Mouse (Mus musculus) CH12.LX (cell line): ENCODE measurements around the gene Jam2.

Experiments used
- BHLHE40 ChIP-seq: IDR thresholded peaks from 2 replicates; pipeline ENCODE4 v1.6.1; 2011; ENCODE audit warnings: mild to moderate bottlenecking, low read depth, low read length, improper control_type of control experiment
- CTCF ChIP-seq, 2 experiments: IDR thresholded peaks in 1 of 2; conservative IDR thresholded peaks in 1 of 2; 2 replicates each; pipeline ENCODE4 v1.5.1; 2011 to 2012; ENCODE audit warnings: low read depth in 2 of 2, low read length in 2 of 2, improper control_type of control experiment in 1 of 2, inconsistent platforms in 1 of 2, mild to moderate bottlenecking in 1 of 2, moderate library complexity in 1 of 2
- EP300 ChIP-seq: IDR thresholded peaks from 2 replicates; pipeline ENCODE4 v1.6.1; 2011; ENCODE audit warnings: low read length, improper control_type of control experiment
- MAFK ChIP-seq: IDR thresholded peaks from 2 replicates; pipeline ENCODE4 v1.6.1; 2011; ENCODE audit warnings: low read length, improper control_type of control experiment; ENCODE audit not compliant: insufficient replicate concordance
- MAZ ChIP-seq: IDR thresholded peaks from 2 replicates; pipeline ENCODE4 v1.6.1; 2012; ENCODE audit warnings: low read depth, mild to moderate bottlenecking, inconsistent platforms, low read length, improper control_type of control experiment, moderate library complexity
- MYC ChIP-seq: IDR thresholded peaks from 2 replicates; pipeline ENCODE4 v1.6.1; 2011; ENCODE audit warnings: low read depth, mild to moderate bottlenecking, improper control_type of control experiment, low read length
- NELFE ChIP-seq: IDR thresholded peaks from 2 replicates; pipeline ENCODE4 v1.6.1; 2011; ENCODE audit warnings: low read depth, low read length, improper control_type of control experiment
- POLR2A ChIP-seq: IDR thresholded peaks from 2 replicates; pipeline ENCODE4 v1.6.1; 2011; ENCODE audit warnings: low read depth, mild to moderate bottlenecking, improper control_type of control experiment, low read length
- SMC3 ChIP-seq: IDR thresholded peaks from 2 replicates; pipeline ENCODE4 v1.6.1; 2011; ENCODE audit warnings: low read depth, low read length, improper control_type of control experiment
- TBP ChIP-seq: conservative IDR thresholded peaks from 2 replicates; pipeline ENCODE4 v1.6.1; 2011; ENCODE audit warnings: low read depth, low read length, improper control_type of control experiment
- TCF12 ChIP-seq: IDR thresholded peaks from 2 replicates; pipeline ENCODE4 v1.6.1; 2014; ENCODE audit warnings: low read depth, mild to moderate bottlenecking, inconsistent platforms, low read length, improper control_type of control experiment
- ZMIZ1 ChIP-seq: IDR thresholded peaks from 2 replicates; pipeline ENCODE4 v1.6.1; 2012; ENCODE audit warnings: low read depth, mild to moderate bottlenecking, inconsistent platforms, low read length, improper control_type of control experiment

DNA sequence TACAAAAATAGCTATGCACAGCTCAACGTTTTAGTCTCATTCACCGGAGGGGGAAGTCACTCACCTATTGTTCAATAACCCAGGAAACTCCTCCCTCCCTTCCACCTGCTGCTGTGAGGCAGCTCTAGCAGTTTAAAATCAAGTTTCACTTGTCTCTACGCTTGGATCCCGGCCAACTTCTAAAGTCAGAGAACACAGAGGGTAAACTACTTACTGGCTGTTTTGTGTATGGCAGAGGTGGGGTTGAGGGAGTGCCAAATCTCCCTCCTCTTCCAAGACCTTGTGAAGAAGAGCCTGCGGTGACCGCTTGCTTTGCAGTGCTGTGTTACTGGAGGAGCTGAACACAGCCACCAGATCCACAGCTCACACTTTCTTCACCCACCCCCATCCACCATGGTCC, 51.1 kb downstream of the Jam2 start:
- TF ChIP-seq CTCF (conservative IDR thresholded peaks at IDR 0.05 in 1 of 2, IDR thresholded peaks at IDR 0.05 in 1 of 2; ENCODE audit: low read depth in 2 of 2, low read length in 2 of 2) (no peak), MYC (no peak), BHLHE40 (no peak), TBP (no peak), SMC3 (no peak), NELFE (no peak), TCF12 (no peak), EP300 (no peak), MAZ (no peak), MAFK (no peak), ZMIZ1 (no peak), POLR2A (no peak)
